Mouse (Mus musculus) spleen, postnatal 10 days (tissue): ENCODE data around the gene Sumo1.

ENCODE experiments used
- DNase-seq, 2 experiments: peaks; one replicate each; pipeline ENCODE4 v3.0.0; 2021 to 2022; ENCODE audit warnings: low spot score in 2 of 2

Gene Sumo1

DNA sequence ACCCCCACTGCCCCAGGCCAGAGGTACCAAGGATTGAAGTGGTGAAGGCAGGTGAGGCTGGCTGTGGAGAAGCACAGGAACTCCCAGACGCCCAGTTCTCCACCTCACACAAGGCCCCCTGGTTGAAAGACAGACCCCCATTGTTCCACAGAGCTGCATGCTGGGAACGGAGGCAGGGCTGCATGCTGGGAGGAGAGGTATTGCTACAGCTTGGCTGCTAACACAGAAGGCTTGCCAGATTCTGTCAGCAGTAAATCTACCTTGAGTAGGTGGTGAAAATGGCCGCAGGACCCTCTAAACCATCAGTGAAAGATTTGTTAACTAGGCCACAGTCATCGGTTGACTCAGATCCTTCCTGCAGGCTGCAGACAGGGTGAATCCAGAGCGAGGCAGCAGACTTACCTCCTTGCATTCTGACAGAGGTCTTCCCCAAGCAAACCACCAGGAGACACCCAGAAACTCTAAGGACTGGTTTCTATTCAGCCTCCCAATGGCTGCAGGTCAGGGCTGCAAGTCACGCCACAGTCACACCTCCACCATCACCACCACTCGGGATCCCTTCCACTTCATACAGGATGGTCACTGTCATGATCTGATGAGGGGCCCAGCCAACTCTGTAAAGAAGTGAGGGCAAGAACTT is 121.5 kb downstream of the Sumo1 start:
- DNase-seq: no peak

- no peak for DNase-seq
These were observed 122.1 kb downstream of the Sumo1 start for GRCm38 (mm10) chr1:59548486-59548885.

- no peak for DNase-seq
These were observed 126.7 kb downstream of the Sumo1 start for GRCm38 (mm10) chr1:59543911-59544310.

GRCm38 (mm10) chr1:59542231-59542630 is 128.4 kb downstream of the Sumo1 start:
- no peak for DNase-seq

DNA sequence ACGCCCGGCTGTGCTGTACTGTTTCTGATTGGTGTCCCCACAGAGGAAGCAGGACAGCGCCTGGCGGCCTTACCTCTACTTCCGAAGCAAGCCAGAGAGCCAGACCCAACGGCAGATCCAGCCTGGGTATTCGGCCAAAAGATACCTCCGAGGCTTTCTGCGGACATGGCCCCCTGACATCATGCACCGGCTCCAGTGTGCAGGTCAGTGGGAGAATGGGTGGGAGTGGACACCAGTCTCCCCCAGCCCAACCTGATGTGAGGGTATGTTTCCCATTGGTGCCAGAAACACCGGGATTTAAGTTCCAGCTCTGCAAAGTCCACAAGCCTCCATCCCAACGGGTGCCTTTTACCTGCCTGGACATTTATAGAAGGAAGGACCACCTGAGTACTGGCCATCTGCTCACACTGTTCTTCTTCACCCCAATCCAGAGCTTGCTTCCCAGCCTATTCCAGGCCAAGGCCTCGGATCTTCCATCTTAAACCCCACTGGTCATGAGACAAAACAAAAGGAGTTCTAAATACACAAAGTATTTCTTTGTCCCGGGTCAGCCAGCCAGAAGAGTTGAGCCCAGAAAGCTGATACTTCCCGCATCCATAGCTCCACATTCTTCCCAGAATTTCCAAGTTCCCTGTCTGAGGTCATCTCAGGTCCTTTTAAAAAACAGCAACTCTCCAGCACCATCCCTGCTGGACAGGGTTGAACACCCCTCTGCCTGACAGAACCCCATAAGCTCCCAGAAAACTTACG is 129.2 kb downstream of the Sumo1 start:
- no peak for DNase-seq

DNA sequence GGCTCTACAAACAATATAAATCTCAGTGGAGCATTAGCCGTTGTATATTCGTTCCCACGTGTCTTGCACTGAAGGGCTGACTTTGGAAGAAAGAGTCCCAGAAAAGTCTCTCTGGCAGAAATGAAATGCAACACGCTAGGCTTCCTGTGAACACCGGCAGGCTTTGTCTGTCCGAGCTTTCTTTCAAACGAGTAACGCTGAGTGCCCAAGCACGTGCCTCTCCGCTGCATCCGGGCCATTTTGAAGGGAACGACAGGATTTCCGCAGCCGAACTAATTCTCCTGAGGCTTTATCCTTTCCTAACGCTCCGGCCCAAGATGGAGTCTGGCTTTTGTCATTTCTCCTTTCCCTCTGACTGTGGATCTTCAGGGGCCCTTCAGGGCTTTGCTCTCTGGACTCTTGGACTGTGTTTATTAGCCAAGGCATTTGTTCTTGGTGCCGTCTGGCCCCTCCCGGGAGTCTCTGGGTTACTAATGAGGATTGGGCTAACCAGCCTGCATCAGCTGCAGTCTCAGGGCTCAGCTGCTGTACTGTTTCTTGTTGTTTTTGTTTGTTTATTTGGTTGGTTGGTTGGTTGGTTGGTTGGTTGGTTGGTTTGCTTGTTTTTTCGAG is 130.0 kb downstream of the Sumo1 start:
- no peak for DNase-seq

GRCm38 (mm10) chr1:59538381-59538780 is 132.3 kb downstream of the Sumo1 start:
- DNase-seq: no peak
